Mouse (Mus musculus): Measurements from ENCODE around the gene Rarres2.

DNA sequence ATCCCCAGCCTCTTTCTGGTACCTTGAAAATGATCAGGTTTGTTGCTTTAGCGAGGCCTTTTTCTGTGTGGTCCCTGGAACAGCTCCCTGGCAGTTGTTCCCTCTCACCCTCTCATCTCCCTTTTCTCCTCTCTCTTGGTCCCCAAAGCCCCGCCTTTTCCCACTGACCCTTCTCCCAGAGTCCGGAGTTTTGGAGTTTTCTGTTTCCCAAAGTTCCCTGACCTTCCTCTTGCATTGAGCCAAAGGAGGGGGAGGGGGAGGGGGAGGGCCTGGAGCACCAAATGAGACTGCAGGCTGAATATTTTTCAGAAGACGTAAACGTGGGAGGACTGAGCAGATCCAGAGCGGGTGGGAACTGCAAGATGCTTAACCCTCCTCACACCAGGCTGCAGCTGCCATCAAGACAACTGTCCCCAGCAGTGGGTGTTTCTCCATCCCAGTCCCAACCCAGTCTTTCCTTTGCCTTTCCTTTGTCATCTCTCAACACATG is at the start of gene Rarres2:
- TF ChIP-seq EP300 (IDR thresholded peaks at IDR 0.05; ENCODE audit: low read depth) (no peak), CTCF (IDR thresholded peaks at IDR 0.05; ENCODE audit: low read depth) (no peak)
